Mouse (Mus musculus) 416B (cell line): ENCODE data around the gene Mdm4.
"Not testable (repeated sequence)": the region's sequence is repeated elsewhere in the genome, so short reads cannot be mapped to it uniquely, and the experiment has no call there.

Experiments used
- DNase-seq: peaks from one replicate; pipeline ENCODE4 v3.0.0; 2011; ENCODE audit warnings: low read depth

Gene Mdm4

GRCm38 (mm10) chr1:133020137-133020894 lies 10.0 kb downstream of the Mdm4 start:
- DNase-seq: peak; percentile 86

- peak; percentile 86 for DNase-seq
Observed at GRCm38 (mm10) chr1:133019312-133019711, 11.0 kb downstream of the Mdm4 start.

DNA sequence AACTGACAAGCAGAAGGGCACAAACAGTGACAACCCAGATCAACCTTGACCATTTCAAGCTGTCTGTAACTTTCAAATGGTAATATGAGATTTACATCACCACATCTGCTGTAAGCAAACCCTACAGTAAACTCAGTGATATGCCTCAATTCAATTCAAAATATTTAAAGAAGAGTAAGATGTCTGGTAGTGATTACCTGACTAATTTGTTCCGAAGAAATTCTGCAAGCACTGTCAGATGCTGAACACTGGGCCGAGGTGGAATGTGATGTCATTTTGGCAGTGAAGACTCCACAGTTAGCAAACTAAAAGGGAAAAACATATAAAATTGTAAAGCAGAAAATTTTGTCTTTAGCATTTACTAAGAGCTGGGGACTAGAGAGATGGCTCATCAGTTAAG lies 11.8 kb downstream of the Mdm4 start:
- DNase-seq: no peak

- no peak for DNase-seq
Observed at GRCm38 (mm10) chr1:133016775-133017428, 13.5 kb downstream of the Mdm4 start.

DNA sequence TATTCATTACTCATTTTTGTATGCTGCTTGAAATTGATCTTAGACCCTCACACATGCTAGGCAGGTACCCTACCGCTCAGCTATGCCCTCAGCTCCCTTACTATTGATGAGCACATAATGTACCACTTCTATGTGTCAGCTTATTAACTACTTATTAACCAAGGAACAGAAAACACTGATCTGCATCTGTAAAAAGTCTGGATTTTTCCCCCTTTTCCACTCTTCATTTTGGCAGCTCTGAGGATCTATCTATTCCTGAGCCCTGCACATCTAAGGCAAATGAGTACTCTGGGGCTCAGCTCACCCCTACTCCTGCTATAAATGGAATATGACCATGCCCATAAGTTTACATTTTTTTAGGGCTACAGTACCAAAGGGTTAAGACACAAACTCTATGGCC lies 16.2 kb downstream of the Mdm4 start:
- DNase-seq: no peak

DNA sequence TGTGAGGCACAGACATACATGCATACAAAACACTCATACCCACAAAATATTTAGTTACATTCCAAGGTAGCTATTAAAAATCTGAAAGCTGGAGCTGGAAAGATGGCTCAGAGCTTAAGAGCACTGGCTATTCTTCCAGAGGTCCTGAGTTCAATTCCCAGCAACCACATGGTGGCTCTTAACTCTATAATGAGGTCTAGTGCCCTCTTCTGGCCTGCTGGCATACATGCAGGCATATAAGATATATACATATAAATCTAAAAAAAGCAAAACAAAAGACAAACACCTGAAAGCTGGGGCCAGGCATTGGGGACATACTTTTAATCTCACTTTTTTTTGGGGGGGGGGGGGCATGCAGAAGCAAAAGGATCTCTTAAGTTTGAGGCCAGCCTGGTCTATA lies 17.0 kb downstream of the Mdm4 start:
- DNase-seq: peak; percentile 47

GRCm38 (mm10) chr1:133011955-133012841 lies 18.2 kb downstream of the Mdm4 start:
- peak; percentile 70 for DNase-seq

GRCm38 (mm10) chr1:133006571-133006970 lies 23.8 kb downstream of the Mdm4 start:
- no peak for DNase-seq

DNA sequence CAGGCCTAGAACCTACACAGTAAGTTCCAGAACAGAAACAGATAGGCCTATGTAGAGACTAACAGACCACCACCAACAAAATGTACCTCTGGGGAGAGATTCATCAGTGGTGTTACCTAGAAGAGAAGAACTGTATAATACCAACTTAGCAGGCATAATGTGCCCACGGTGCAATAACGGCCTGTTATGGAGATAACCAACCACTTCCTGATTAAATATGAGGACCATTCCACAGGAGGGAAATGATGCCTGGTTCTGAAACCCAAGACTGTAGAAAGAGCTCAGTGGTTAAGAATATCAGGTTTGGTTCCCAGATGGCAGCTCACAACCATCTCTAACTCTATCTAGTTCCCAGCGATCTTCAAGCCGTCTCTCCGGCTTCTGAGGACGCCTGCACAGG lies 30.0 kb downstream of the Mdm4 start:
- DNase-seq: peak; percentile 56

- DNase-seq: no peak
Observed at GRCm38 (mm10) chr1:132991580-132991979, 38.8 kb downstream of the Mdm4 start.

DNA sequence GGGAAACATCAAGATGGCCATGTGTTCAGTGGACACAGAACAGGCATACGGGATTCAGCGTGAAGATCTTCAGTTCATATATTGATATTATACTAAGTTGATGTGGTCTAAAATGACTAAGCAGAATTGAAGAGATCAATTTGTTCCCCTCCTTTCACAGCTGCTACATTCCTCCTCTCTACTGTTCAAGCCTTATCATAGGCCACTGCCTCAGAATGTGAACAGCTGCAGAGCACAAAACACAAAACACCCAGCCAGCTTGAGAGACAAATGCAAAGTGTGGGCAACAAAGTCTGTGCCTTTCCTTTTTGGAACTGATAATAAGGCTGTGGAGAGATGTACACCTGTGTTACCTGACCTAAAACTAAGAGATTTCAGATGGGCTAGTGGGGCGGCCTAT lies 39.6 kb downstream of the Mdm4 start:
- no peak for DNase-seq

DNA sequence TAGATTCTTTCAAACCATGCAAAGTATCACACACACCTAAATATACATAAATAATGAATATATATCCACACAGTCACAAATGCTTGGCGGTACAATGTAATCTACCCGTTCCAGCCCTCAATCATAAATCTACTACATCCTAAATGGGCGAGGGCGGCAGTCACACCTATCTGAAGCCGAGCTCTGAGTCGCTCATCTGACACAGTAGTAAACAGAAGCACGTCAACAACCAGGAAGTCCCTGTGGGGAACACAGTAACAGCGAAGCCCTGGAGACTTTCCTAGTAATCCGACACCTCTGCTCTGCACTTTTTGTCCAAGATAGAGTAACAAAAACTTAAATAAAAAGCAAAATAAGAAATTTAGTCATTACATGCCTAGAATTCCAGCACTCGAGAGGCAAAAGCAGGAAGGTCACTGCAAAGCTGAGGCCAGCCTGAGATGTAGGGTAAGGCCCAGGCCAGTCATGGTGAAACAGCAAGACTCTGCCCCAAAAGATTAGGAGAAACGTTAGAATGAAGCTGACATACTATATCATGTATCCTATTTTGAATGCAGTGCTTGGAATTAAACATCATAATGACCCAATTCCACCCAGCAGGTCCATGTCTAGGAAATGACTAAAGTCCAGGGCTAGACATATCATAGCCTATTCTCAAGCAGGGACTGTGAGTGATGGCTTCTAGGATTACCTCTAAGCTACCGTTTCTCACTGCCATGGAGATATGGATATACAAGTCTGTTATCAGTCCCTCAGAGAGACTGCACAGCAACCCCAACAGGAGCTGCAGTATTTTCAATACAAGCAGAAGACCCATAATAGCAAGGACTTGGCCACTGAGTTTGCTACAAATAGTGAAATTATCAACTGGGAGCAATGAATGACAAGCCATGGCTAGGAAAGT lies 41.6 kb downstream of the Mdm4 start:
- not testable (repeated sequence) for DNase-seq

DNA sequence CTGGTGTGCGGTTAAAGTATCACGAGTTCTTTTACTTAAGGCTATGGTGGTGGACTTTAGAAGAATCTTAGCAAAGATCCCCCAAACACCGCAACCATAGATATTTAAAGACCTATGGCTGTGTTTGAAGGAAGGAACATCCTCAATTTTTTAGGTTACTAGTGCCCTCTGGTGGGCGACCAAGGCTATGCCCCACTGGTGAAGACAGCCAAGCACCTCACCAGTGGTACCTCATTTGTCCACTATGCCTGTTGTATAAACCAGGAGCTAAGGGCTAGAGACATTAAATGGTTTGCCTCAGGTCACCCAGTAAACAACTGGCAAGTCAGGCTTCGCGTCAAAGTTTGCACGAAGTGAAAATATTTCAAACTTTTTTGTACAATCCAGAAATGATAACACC lies 47.6 kb downstream of the Mdm4 start:
- DNase-seq: peak; percentile 74

GRCm38 (mm10) chr1:132981232-132981631 lies 49.1 kb downstream of the Mdm4 start:
- DNase-seq: no peak

GRCm38 (mm10) chr1:132977402-132977801 lies 53.0 kb downstream of the Mdm4 start:
- no peak for DNase-seq

GRCm38 (mm10) chr1:132968659-132969058 lies 61.7 kb downstream of the Mdm4 start:
- peak; percentile 62 for DNase-seq

DNA sequence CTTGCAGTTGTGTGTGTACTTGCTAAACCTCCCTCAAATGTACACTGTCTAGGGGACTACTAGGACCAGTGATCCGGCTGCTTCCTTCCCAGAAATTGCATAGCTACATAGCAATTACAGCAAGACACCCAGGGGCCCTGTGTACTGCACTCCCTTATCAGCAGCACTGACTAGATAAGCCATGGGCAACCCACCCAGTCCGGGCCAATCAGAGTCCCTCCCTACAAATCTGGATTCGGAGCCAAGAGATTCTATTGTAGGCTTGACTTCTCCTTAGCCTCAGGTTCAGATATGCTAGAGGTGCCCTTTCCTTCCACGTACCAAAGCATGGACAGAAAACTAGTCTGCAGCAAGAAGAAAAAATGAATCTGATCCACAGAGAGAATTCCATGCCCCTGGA lies 65.7 kb downstream of the Mdm4 start:
- no peak for DNase-seq

DNA sequence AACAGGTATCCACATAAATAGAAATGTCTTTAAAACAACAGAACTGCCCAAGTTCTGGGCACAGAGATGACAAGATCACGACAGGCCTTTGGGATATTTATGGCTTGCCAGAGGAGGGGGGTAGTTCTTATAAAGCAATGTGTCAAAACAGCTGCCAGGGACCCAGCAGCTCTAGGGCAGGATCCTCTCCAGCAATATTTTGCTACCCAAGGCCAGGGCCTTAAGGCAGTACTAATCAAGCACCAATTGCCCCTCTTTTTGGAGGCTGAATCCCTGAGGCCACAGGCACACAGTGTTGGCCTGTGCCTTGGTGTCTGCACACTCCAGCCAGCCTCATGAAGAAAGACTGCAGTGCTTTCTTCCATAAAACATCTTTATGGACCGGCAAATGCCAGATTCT lies 66.3 kb downstream of the Mdm4 start:
- no peak for DNase-seq

DNA sequence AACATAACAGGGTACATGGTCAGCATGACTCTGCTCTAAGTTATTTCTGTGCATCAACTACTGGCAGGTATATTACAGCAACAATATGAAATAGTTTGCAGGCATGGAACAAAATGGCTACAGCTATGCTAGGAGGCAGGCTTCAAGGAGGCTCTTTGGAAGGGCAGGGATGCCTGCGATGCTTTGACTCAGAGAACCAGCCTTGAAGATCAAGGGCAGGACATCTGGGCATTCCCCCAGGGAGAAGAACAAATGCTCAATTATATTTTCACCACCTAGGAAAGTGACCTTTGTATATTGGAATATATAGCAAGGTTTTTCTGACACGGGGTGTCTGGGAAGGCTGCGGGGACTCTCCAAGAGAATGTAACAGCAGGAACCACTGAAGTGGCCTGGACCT lies 68.6 kb downstream of the Mdm4 start:
- DNase-seq: no peak

GRCm38 (mm10) chr1:132956809-132957208 lies 73.6 kb downstream of the Mdm4 start:
- DNase-seq: no peak

- no peak for DNase-seq
Observed at GRCm38 (mm10) chr1:132947811-132948210, 82.5 kb downstream of the Mdm4 start.

DNA sequence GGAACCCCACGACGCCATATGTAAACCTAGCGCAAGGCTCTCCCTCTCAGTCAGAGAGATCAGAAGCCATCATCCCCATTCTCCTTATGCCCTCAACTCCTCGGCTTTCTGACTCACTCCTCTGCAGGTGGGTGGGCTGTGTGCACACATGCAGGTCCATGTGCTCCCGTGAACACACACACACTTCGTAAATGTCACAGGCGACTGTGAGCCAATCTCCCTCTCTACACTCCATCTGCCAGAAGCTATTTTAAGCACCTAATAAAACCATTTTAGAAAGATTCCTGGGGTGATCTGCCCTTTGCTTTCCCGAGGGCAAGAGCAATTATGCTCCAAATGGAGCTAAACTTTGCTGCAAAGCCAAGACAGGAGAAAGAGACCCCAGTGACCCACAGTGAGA lies 84.5 kb downstream of the Mdm4 start:
- no peak for DNase-seq
